Mouse (Mus musculus): Measurements from ENCODE around the gene Kpna7.

DNA sequence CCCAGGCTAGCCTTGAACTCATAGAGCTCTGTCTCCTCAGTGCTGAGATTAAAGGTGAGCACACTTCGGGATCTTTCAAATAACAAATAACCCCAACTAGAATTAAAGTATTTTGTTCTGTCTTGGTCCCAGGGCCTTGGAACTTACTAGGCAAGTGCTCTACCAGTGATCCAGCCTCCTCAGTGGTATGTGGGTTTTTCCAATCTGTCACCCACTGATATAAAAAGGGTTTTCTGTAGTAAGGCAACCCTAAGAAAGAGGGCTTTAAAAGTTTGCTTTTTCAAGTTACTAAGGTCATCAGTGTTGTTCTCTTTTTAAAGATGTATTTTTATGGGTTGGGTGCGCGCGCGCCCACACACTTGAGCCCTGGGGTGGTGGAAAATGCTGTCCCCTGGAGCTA lies 31.9 kb upstream of the Kpna7 start:
- TF ChIP-seq POLR2A (IDR thresholded peaks at IDR 0.05; ENCODE audit: borderline replicate concordance, insufficient read depth, low read length) (no peak), CTCF (IDR thresholded peaks at IDR 0.05; ENCODE audit: borderline replicate concordance, insufficient read depth, low read depth, low read length) (no peak)
